Mouse (Mus musculus) ES-E14 (cell line): ENCODE results near the gene Ccnc. TPM values are rescaled to one million over a fixed set of nuclear protein-coding genes. Genes with fewer than 3 reads are reported as not detected.

Source experiments
- DNase-seq: peaks from one replicate; pipeline ENCODE4 v3.0.0-alpha.2; 2013; ENCODE audit warnings: low read depth, low spot score
- H3K27ac ChIP-seq: 2 replicates; pipeline ENCODE4 v1.5.1; 2012; ENCODE audit warnings: low read depth, mild to moderate bottlenecking, low read length, moderate library complexity, mixed read lengths; ENCODE audit not compliant: poor library complexity, insufficient read depth, severe bottlenecking
- H3K36me3 ChIP-seq: 2 replicates; pipeline ENCODE4 v1.6.1; 2012; ENCODE audit warnings: mild to moderate bottlenecking, low read length, moderate library complexity, mixed read lengths; ENCODE audit not compliant: control insufficient read depth, poor library complexity, insufficient read depth, severe bottlenecking
- H3K4me1 ChIP-seq, 2 experiments: fragments of 150-350 bp in 1 of 2; sonication (generic) in 1 of 2; 2 replicates each; pipeline ENCODE4 v1.6.1; 2012; ENCODE audit warnings: low read length in 2 of 2, mild to moderate bottlenecking in 1 of 2, mixed read lengths in 1 of 2; ENCODE audit not compliant: control insufficient read depth in 2 of 2, insufficient read depth in 2 of 2, poor library complexity in 1 of 2
- H3K4me3 ChIP-seq, 2 experiments: fragments of 150-350 bp in 1 of 2; sonication (generic) in 1 of 2; 2 replicates each; pipeline ENCODE4 v1.5.1; 2012; ENCODE audit warnings: low read length in 2 of 2, low read depth in 1 of 2, mild to moderate bottlenecking in 1 of 2, mixed read lengths in 1 of 2; ENCODE audit not compliant: insufficient read depth in 1 of 2, poor library complexity in 1 of 2, severe bottlenecking in 1 of 2
- H3K9ac ChIP-seq: 2 replicates; pipeline ENCODE4 v1.6.1; 2012; ENCODE audit warnings: low read depth, mild to moderate bottlenecking, low read length, mixed read lengths; ENCODE audit not compliant: poor library complexity, insufficient read depth, severe bottlenecking
- H3K9me3 ChIP-seq: fragments of 150-350 bp; sonication (generic); 2 replicates; pipeline ENCODE4 v1.6.1; 2012; ENCODE audit warnings: low read depth, mild to moderate bottlenecking, low read length; ENCODE audit not compliant: control insufficient read depth, insufficient read depth
- CHD2 ChIP-seq: IDR thresholded peaks from 2 replicates; pipeline ENCODE4 v1.6.1; 2014; ENCODE audit warnings: mild to moderate bottlenecking, low read depth, low read length, inconsistent platforms
- HCFC1 ChIP-seq: IDR thresholded peaks from 2 replicates; pipeline ENCODE4 v1.6.1; 2012; ENCODE audit warnings: low read length, inconsistent platforms, borderline replicate concordance; ENCODE audit not compliant: insufficient read depth
- MAFK ChIP-seq: IDR thresholded peaks from 2 replicates; pipeline ENCODE4 v1.6.1; 2014; ENCODE audit warnings: mild to moderate bottlenecking, low read depth, low read length, inconsistent platforms; ENCODE audit not compliant: insufficient read depth
- ZC3H11A ChIP-seq: IDR thresholded peaks from 2 replicates; pipeline ENCODE4 v1.6.1; 2012; ENCODE audit warnings: low read depth, mild to moderate bottlenecking, inconsistent platforms, low read length, borderline replicate concordance
- ZNF384 ChIP-seq: IDR thresholded peaks from 2 replicates; pipeline ENCODE4 v1.6.1; 2012; ENCODE audit warnings: low read depth, low read length, inconsistent platforms
- in situ Hi-C, 2 experiments: fragments of 600-800 bp; cut with MboI; formaldehyde crosslinking; loops; one replicate each; pipeline ENCODE4 v1.15.1; 2025; ENCODE audit warnings: low sequenced_read_pairs in 2 of 2, inconsistent platforms in 1 of 2; ENCODE audit not compliant: unreplicated experiment in 2 of 2
- total RNA-seq: library from RNA; depleted of rRNA; stranded (reverse); fragments of 300-350 nt; gene quantifications from 2 replicates; pipeline ENCODE4 v1.2.3, GENCODE M21; 2012; rRNA removed

Gene Ccnc
- total RNA-seq: 26.7 and 34.2 TPM in 2 replicates

DNA sequence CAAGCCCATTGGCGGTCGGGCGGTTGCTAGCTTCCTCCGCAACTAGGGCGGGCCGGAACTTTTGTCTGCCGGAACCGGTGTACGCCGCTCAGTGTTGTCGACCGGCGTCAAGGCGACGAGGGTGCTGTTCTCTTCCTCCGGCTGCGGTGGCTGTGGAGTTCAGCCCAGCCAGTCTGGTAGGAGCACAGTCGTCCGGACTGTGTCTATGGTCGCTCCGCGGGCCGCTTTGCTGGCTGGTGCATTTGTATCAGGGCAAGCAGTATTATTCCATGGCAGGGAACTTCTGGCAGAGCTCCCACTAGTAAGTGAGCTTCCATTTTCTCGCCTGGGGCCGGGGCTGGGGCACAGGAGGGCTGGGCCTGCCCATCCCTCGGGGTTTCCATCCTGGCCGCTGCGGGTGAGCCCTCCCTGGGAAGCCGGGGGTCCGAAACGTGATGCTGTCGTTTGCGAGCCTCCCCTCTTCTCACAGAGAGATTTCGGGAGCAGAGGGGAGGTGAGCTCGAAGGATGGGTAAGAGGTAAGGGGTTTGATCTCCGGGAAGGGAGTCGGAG, at the start of gene Ccnc:
TSS of gene Ccnc (plus strand) at position 87 of the 551 bp plus-strand sequence.
- in situ Hi-C loops: no loop called here
- no peaks in the 10 kb centered on the region for H3K9me3 ChIP-seq
- H3K36me3 ChIP-seq: no peaks in the 10 kb centered on the region; the same call in 1 of the 2 replicates
- H3K9ac ChIP-seq: peak within 1 kb of the TSS; percentile 79
- H3K4me1 ChIP-seq: peaks cover 6 to 7% of the 10 kb centered on the region in 2 experiments
- DNase-seq: peak; percentile 87
- peak within 1 kb of the TSS; percentile 55 for H3K27ac ChIP-seq
- TF ChIP-seq ZC3H11A (no peak), ZNF384 (no peak), MAFK (0 out of 2 replicates have a peak, but pooled peaks have one; percentile 11), HCFC1 (peak; percentile 83; the same call in 1 of the 2 replicates), CHD2 (0 out of 2 replicates have a peak, but pooled peaks have one; percentile 3)
- H3K4me3 ChIP-seq: peak within 1 kb of the TSS; percentile 70 to 87

DNA sequence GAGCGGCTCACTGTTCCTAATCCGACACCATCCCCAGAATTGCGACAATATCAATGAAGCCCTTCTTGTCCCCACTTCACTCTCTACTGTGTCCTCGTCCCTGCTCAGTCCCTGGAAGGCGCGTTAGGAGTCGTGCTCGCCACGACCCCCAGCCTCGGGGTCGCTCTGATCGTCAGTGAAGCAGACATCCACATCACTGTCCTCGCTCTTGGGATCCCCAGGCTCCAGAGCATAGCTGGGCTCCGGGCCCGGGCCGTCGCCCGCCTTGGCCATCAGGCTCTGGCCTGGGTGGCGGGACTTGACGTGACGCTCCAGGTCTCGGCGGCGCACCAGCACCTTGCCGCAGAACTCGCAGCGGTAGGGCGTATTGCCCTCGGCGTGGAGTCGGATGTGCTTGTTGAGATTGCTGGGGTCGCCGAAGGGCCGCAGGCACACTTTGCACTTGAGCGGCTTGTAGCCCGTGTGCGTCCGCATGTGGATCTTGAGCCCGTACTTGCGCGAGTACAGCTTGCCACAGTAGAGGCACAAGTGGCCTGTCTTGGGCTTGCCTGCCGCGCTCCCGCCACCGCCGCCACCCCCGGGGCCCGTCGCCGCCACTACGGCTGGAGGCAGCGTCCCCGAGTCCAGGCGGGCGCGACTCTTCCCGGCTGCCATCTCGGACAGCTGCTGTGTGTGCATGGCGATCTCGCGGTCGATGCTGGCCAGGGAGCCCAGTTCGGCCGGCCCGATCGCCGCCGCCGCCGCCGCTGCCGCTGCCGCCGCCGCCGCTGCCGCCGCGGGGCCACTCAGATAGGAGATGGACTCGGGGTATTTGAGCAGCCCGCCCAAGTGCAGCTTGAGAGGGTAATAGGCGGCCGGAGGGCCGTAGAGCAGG, 49.2 kb upstream of the Ccnc start:
- TF ChIP-seq CHD2 (no peak), ZNF384 (no peak)
- H3K9ac ChIP-seq: peak overlapping the region; percentile 77
- no peaks in the 10 kb centered on the region for H3K4me1 ChIP-seq
- H3K36me3 ChIP-seq: no peaks in the 10 kb centered on the region
- no peak for DNase-seq
- no peak overlapping the region for H3K27ac ChIP-seq
- in situ Hi-C loops: no loop called here
- peak overlapping the region; percentile 59 to 69 for H3K4me3 ChIP-seq
- H3K9me3 ChIP-seq: no peaks in the 10 kb centered on the region

DNA sequence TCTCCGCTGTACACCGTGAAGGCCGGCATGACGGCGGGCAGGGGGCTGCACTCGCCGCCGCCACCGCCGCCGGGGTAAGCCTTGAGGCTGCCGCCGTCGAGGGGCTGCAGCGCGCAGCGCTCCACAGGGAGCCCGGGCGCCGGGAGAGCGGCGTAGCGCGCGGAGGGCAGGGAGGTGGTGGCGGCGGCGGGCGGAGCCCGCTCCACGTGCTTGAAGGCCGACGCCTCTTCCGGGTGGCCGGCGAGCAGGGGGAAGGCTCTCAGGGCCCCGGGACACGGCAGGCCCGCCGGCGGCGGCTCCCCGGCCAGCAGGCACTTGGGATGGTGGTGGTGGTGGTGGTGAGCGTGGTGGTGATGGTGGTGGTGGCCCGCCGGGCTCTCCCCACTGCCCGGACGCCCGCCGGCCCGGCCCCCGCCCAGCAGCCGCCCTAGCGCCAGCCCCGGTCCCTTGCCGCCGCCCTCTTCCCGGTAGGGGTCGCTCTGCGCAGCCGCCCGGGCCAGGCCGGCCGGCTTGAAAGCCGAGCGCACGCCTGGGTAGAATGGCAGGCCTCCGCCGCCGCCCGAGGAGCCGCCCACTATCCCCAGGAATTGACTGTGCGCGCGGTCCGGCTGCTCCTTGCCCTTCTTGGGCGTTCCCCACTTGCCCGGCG, 48.4 kb upstream of the Ccnc start:
- H3K36me3 ChIP-seq: no peaks in the 10 kb centered on the region
- H3K9ac ChIP-seq: peak overlapping the region; percentile 77
- TF ChIP-seq CHD2 (no peak), MAFK (no peak), ZC3H11A (no peak), HCFC1 (no peak; the same call in 1 of the 2 replicates), ZNF384 (no peak)
- H3K4me3 ChIP-seq: peak overlapping the region; percentile 59 to 69
- no peaks in the 10 kb centered on the region for H3K4me1 ChIP-seq
- no peak overlapping the region for H3K27ac ChIP-seq
- in situ Hi-C loops: no loop called here
- no peaks in the 10 kb centered on the region for H3K9me3 ChIP-seq
- DNase-seq: no peak

DNA sequence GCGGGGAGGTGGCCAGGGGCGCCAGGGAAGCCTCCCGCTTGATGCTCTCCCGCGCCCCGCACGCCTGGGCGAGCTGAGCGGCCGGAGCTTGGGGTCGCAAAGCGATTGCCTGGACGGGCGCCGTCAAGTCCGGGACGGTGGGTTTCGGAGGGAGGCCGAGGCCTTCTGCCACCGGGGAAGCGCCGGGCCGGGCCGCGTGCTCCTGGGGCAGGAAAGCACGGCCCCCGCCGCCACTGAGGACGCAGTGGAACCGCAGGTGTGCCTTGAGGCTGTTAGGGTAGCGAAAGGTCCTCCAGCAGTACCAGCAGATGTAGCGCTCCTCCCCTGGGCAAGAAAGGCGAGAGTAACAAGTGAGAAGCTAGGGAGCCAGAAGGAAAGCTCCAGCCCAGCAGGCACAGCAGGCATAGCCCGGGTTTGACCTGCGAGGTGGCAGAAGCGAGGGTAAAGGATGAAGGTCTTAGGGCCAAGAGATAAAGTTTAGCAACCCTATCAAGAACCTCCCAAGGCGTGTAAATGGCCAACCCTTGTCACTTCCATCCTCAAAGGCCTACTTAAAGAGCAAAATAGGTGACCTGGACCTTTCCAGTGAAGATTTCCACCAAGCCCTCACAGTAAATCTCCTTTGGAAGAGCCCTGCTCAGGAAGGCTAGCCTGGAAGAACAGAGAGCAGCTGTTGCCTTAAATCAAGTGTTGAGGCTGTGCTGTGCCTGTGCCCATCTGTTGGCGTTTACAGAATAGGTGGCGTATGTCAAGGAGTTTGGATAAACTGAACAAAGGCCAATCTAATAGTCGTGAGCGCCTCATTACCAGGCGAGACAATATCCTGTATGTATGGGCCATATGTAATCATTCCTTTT, 47.6 kb upstream of the Ccnc start:
- in situ Hi-C loops: loop anchor here in 1 of 2 experiments (10.0 kb wide), 1 partner anchor 815 kb away; no protein-coding TSS in a partner anchor
- no peak overlapping the region for H3K27ac ChIP-seq

More for the DNA sequence above, 47.6 kb upstream of the Ccnc start:
- Histone ChIP-seq H3K4me1 (no peaks in the 10 kb centered on the region), H3K36me3 (no peaks in the 10 kb centered on the region), H3K9me3 (no peaks in the 10 kb centered on the region), H3K4me3 (peak overlapping the region; percentile 59 to 69), H3K9ac (peak overlapping the region; percentile 77)
- TF ChIP-seq MAFK: no peak
- no peak for TF ChIP-seq HCFC1
- no peak for TF ChIP-seq ZC3H11A
- no peak for TF ChIP-seq CHD2
- TF ChIP-seq ZNF384: no peak
- DNase-seq: no peak
